Mouse (Mus musculus) midbrain, embryonic 14.5 days (tissue): ENCODE measurements at regions not wholly inside any gene's neighbourhood (a gene's known extent, or its start where the extent isn't known, plus 50 kb on each side); places are given as distances from the start of the nearest gene placed in this dataset.
A peak's percentile ranks its signal among the peaks of the same experiment; 100 is the strongest.

ENCODE experiments used
- ATAC-seq: fragments of 200-750 bp; cut with Nextera tagmentation; 2 replicates; pipeline ENCODE4 v1.8.0; 2017; ENCODE audit warnings: moderate number of reproducible peaks, moderate library complexity; ENCODE audit not compliant: low FRiP score, low TSS enrichment
- DNase-seq: peaks from one replicate; pipeline ENCODE4 v3.0.0-alpha.2; 2015
- H3K27ac ChIP-seq: fragments of 300-500 bp; sonication (generic); replicated peaks from 2 replicates; pipeline ENCODE4 v1.5.1; 2014; ENCODE audit warnings: mild to moderate bottlenecking, low read depth, low read length, moderate library complexity
- H3K27me3 ChIP-seq: fragments of 300-500 bp; sonication (generic); 2 replicates; pipeline ENCODE4 v1.6.1; 2014; ENCODE audit warnings: low read length, control low read depth, mixed read lengths; ENCODE audit not compliant: control insufficient read depth, insufficient read depth
- H3K36me3 ChIP-seq: fragments of 300-500 bp; sonication (generic); 2 replicates; pipeline ENCODE4 v1.6.1; 2014; ENCODE audit warnings: low read length, control low read depth; ENCODE audit not compliant: control insufficient read depth, insufficient read depth
- H3K4me1 ChIP-seq: fragments of 300-500 bp; sonication (generic); 2 replicates; pipeline ENCODE4 v1.6.1; 2014; ENCODE audit warnings: mild to moderate bottlenecking, antibody characterized with exemption, low read length, control low read depth; ENCODE audit not compliant: control insufficient read depth, insufficient read depth
- H3K4me2 ChIP-seq: fragments of 300-500 bp; sonication (generic); 2 replicates; pipeline ENCODE4 v1.6.1; 2014; ENCODE audit warnings: mild to moderate bottlenecking, low read length, moderate library complexity
- H3K4me3 ChIP-seq: fragments of 300-500 bp; sonication (generic); replicated peaks from 2 replicates; pipeline ENCODE4 v1.5.1; 2014; ENCODE audit warnings: low read depth, low read length
- H3K9ac ChIP-seq: fragments of 300-500 bp; sonication (generic); replicated peaks from 2 replicates; pipeline ENCODE4 v1.6.1; 2014; ENCODE audit warnings: mild to moderate bottlenecking, low read length, moderate library complexity
- H3K9me3 ChIP-seq: fragments of 300-500 bp; sonication (generic); 2 replicates; pipeline ENCODE4 v1.6.1; 2016; ENCODE audit warnings: low read length, control low read depth, mixed read lengths; ENCODE audit not compliant: control insufficient read depth
- WGBS: fragments of 180-500 bp; shearing (Covaris S2); extraction: QIAGEN DNeasy Blood & Tissue Kit; methylation state at CpG from one replicate; pipeline ENCODE4 v1.1.7; 2014; 5-methylcytosine and 5-hydroxymethylcytosine counted together

- DNase-seq: peak; percentile 18
- Histone ChIP-seq H3K9me3 (no peaks in the 10 kb centered on the region; the same call in 1 of the 2 replicates), H3K9ac (no peak overlapping the region), H3K36me3 (no peaks in the 10 kb centered on the region), H3K27ac (no peak overlapping the region), H3K4me2 (no peak overlapping the region), H3K4me1 (0 out of 2 replicates have a peak, but pooled peaks cover 3% of the 10 kb centered on the region), H3K4me3 (no peak overlapping the region), H3K27me3 (no peaks in the 10 kb centered on the region)
- no peak for ATAC-seq
- WGBS: 75% methylated on average over 3 of the region's 3 CpGs
Observed at GRCm38 (mm10) chr12:12506671-12507070, 244.7 kb downstream of the Fam49a start.

GRCm38 (mm10) chr12:12505590-12505989, 243.7 kb downstream of the Fam49a start:
- Histone ChIP-seq H3K4me3 (no peak overlapping the region), H3K4me1 (0 out of 2 replicates have a peak, but pooled peaks cover 3% of the 10 kb centered on the region), H3K27ac (no peak overlapping the region), H3K36me3 (no peaks in the 10 kb centered on the region), H3K4me2 (no peak overlapping the region), H3K9me3 (no peaks in the 10 kb centered on the region; the same call in 1 of the 2 replicates), H3K27me3 (no peaks in the 10 kb centered on the region), H3K9ac (no peak overlapping the region)
- ATAC-seq: no peak
- 86% methylated on average over 4 of the region's 4 CpGs for WGBS
- no peak for DNase-seq

- H3K36me3 ChIP-seq: no peaks in the 10 kb centered on the region
- ATAC-seq (no peak), DNase-seq (no peak)
- no peaks in the 10 kb centered on the region for H3K4me1 ChIP-seq
- H3K27me3 ChIP-seq: no peaks in the 10 kb centered on the region
- no peak overlapping the region for H3K4me2 ChIP-seq
- H3K4me3 ChIP-seq: no peak overlapping the region
- WGBS: 73% methylated on average over 3 of the region's 3 CpGs
- H3K9me3 ChIP-seq: no peaks in the 10 kb centered on the region; the same call in 1 of the 2 replicates
- no peak overlapping the region for H3K27ac ChIP-seq
- H3K9ac ChIP-seq: no peak overlapping the region
Observed at GRCm38 (mm10) chr12:12499903-12500302, 238.0 kb downstream of the Fam49a start.

- no peak for DNase-seq
- H3K4me1 ChIP-seq: no peaks in the 10 kb centered on the region
- H3K27ac ChIP-seq: no peak overlapping the region
- no peak for ATAC-seq
- H3K27me3 ChIP-seq: no peaks in the 10 kb centered on the region
- no peak overlapping the region for H3K4me3 ChIP-seq
- no peak overlapping the region for H3K4me2 ChIP-seq
- H3K9ac ChIP-seq: no peak overlapping the region
- no peaks in the 10 kb centered on the region for H3K9me3 ChIP-seq
- H3K36me3 ChIP-seq: no peaks in the 10 kb centered on the region
Observed at GRCm38 (mm10) chr12:12498621-12499020, 236.7 kb downstream of the Fam49a start.

- ATAC-seq: no peak
- Histone ChIP-seq H3K36me3 (no peaks in the 10 kb centered on the region), H3K4me1 (no peaks in the 10 kb centered on the region), H3K9ac (no peak overlapping the region), H3K9me3 (no peaks in the 10 kb centered on the region), H3K27me3 (no peaks in the 10 kb centered on the region), H3K4me3 (no peak overlapping the region), H3K4me2 (no peak overlapping the region), H3K27ac (no peak overlapping the region)
- 89% methylated on average over 6 of the region's 6 CpGs for WGBS
- no peak for DNase-seq
Observed at GRCm38 (mm10) chr12:12497277-12497841, 235.4 kb downstream of the Fam49a start.

- no peak for DNase-seq
Observed at GRCm38 (mm10) chr12:12496593-12497141, 234.7 kb downstream of the Fam49a start.

GRCm38 (mm10) chr12:12490173-12490572, 228.2 kb downstream of the Fam49a start:
- H3K4me1 ChIP-seq: no peaks in the 10 kb centered on the region
- no peak overlapping the region for H3K4me2 ChIP-seq
- WGBS: 78% methylated on average over 1 of the region's 1 CpGs
- no peak overlapping the region for H3K4me3 ChIP-seq
- H3K36me3 ChIP-seq: no peaks in the 10 kb centered on the region
- no peak overlapping the region for H3K9ac ChIP-seq
- no peaks in the 10 kb centered on the region for H3K9me3 ChIP-seq
- DNase-seq: no peak
- no peak overlapping the region for H3K27ac ChIP-seq
- no peaks in the 10 kb centered on the region for H3K27me3 ChIP-seq
- no peak for ATAC-seq

More at GRCm38 (mm10) chr12:12496593-12497141, 234.7 kb downstream of the Fam49a start:
- H3K9me3 ChIP-seq: no peaks in the 10 kb centered on the region
- no peaks in the 10 kb centered on the region for H3K36me3 ChIP-seq
- no peak overlapping the region for H3K4me3 ChIP-seq
- H3K27me3 ChIP-seq: no peaks in the 10 kb centered on the region
- H3K9ac ChIP-seq: no peak overlapping the region
- H3K27ac ChIP-seq: no peak overlapping the region
- 91% methylated on average over 7 of the region's 7 CpGs for WGBS
- no peak for ATAC-seq
- no peak overlapping the region for H3K4me2 ChIP-seq
- no peaks in the 10 kb centered on the region for H3K4me1 ChIP-seq

- Histone ChIP-seq H3K9ac (no peak overlapping the region), H3K36me3 (no peaks in the 10 kb centered on the region), H3K4me1 (no peaks in the 10 kb centered on the region), H3K27ac (no peak overlapping the region), H3K27me3 (no peaks in the 10 kb centered on the region), H3K4me2 (no peak overlapping the region), H3K9me3 (no peaks in the 10 kb centered on the region), H3K4me3 (no peak overlapping the region)
- ATAC-seq: no peak
- 84% methylated on average over 1 of the region's 1 CpGs for WGBS
- no peak for DNase-seq
Observed at GRCm38 (mm10) chr12:12488090-12488489, 226.2 kb downstream of the Fam49a start.

GRCm38 (mm10) chr12:12486656-12487356, 224.9 kb downstream of the Fam49a start:
- H3K4me2 ChIP-seq: no peak overlapping the region
- no peaks in the 10 kb centered on the region for H3K36me3 ChIP-seq
- no peak overlapping the region for H3K27ac ChIP-seq
- 98% methylated on average over 1 of the region's 1 CpGs for WGBS
- DNase-seq (no peak), ATAC-seq (no peak)
- no peak overlapping the region for H3K9ac ChIP-seq
- no peaks in the 10 kb centered on the region for H3K27me3 ChIP-seq
- H3K4me3 ChIP-seq: no peak overlapping the region
- H3K9me3 ChIP-seq: no peaks in the 10 kb centered on the region
- H3K4me1 ChIP-seq: no peaks in the 10 kb centered on the region
